ENCODE assay signal across 10 mouse cellular contexts in genomic region chr10:82697305-82697898, GRCm38 (mm10). TPM values are rescaled to one million over a fixed set of nuclear protein-coding genes. Genes with fewer than 3 reads are reported as not detected.
A peak's percentile ranks its signal among the peaks of the same experiment; 100 is the strongest.
DNase-seq lines count a peak whose midpoint lies in the region; ATAC-seq and TF ChIP-seq lines count a peak whose summit lies in the region.
"Had no signal": no experiment of that assay in that cellular context is flagged by ENCODE, and none has a peak within 500 bp of the region (broad histone marks: within the 10 kb centered on the region; RNA-seq: fewer than 3 reads in every experiment).

No protein-coding gene starts in this region.

- H3K4me1 ChIP-seq in forebrain, postnatal 0 days (ENCODE audit: insufficient read depth) = peaks cover 11% of the 10 kb centered on the region
- H3K4me1 ChIP-seq in forebrain, embryonic 10.5 days = peaks cover 27% of the 10 kb centered on the region
- peaks cover 10% of the 10 kb centered on the region for H3K4me1 ChIP-seq in lung, embryonic 16.5 days (replicated peaks; ENCODE audit: control insufficient read depth, insufficient read depth, low read length)
- peaks cover 17% of the 10 kb centered on the region for H3K4me1 ChIP-seq in midbrain, embryonic 10.5 days

- H3K9ac ChIP-seq in forebrain, postnatal 0 days = no peak overlapping the region; the same call in 1 of the 2 replicates
- H3K9ac ChIP-seq in lung, embryonic 16.5 days (ENCODE audit: low read length) = no peak overlapping the region
- H3K9ac ChIP-seq: intestine, embryonic 15.5 days; liver, embryonic 14.5 days had no signal

- 82% methylated on average over 3 of the region's 3 CpGs for WGBS in forebrain, postnatal 0 days
- 84% methylated on average over 3 of the region's 3 CpGs for WGBS in forebrain, embryonic 10.5 days
- 69% methylated on average over 3 of the region's 3 CpGs for WGBS in lung, embryonic 16.5 days
- WGBS in midbrain, embryonic 10.5 days = 88% methylated on average over 3 of the region's 3 CpGs

- H3K36me3 ChIP-seq in forebrain, postnatal 0 days (ENCODE audit: insufficient read depth) = peaks cover 7% of the 10 kb centered on the region; the same call in 1 of the 2 replicates
- peaks cover 10% of the 10 kb centered on the region for H3K36me3 ChIP-seq in forebrain, embryonic 10.5 days (replicated peaks)
- H3K36me3 ChIP-seq in lung, embryonic 16.5 days (ENCODE audit: control insufficient read depth, insufficient read depth, low read length) = peaks cover 5% of the 10 kb centered on the region; the same call in 1 of the 2 replicates
- peaks cover 10% of the 10 kb centered on the region; the same call in 1 of the 2 replicates for H3K36me3 ChIP-seq in midbrain, embryonic 10.5 days
- H3K36me3 ChIP-seq: intestine, embryonic 15.5 days had no signal

- ATAC-seq in forebrain, postnatal 0 days = peak; percentile 19; the same call in 1 of the 2 replicates
- peak; percentile 17; the same call in 1 of the 2 replicates for ATAC-seq in lung, embryonic 16.5 days (ENCODE audit: low read depth)
- ATAC-seq: intestine, embryonic 15.5 days had no signal

- H3K27ac ChIP-seq in forebrain, postnatal 0 days (ENCODE audit: low read depth, low read length) = no peak overlapping the region
- no peak overlapping the region for H3K27ac ChIP-seq in forebrain, embryonic 10.5 days
- no peak overlapping the region for H3K27ac ChIP-seq in lung, embryonic 16.5 days (ENCODE audit: low read length)
- no peak overlapping the region for H3K27ac ChIP-seq in midbrain, embryonic 10.5 days (replicated peaks)
- H3K27ac ChIP-seq: intestine, embryonic 15.5 days; liver, embryonic 14.5 days had no signal

- no peak for TF ChIP-seq CTCF in forebrain, postnatal 0 days (IDR thresholded peaks at IDR 0.05; ENCODE audit: low read depth)

- H3K27me3 ChIP-seq in forebrain, postnatal 0 days (ENCODE audit: insufficient read depth, low read length) = no peaks in the 10 kb centered on the region
- H3K27me3 ChIP-seq in forebrain, embryonic 10.5 days (ENCODE audit: poor library complexity, severe bottlenecking) = no peaks in the 10 kb centered on the region
- no peaks in the 10 kb centered on the region for H3K27me3 ChIP-seq in lung, embryonic 16.5 days (ENCODE audit: control insufficient read depth, insufficient read depth, low read depth, low read length)
- no peaks in the 10 kb centered on the region for H3K27me3 ChIP-seq in midbrain, embryonic 10.5 days (ENCODE audit: low read depth, poor library complexity, severe bottlenecking)
- H3K27me3 ChIP-seq: intestine, embryonic 15.5 days had no signal

- no peak overlapping the region for H3K4me3 ChIP-seq in forebrain, postnatal 0 days (ENCODE audit: low read depth, low read length)
- no peak overlapping the region for H3K4me3 ChIP-seq in forebrain, embryonic 10.5 days
- H3K4me3 ChIP-seq in lung, embryonic 16.5 days (ENCODE audit: low read length) = no peak overlapping the region
- H3K4me3 ChIP-seq in midbrain, embryonic 10.5 days = no peak overlapping the region
- H3K4me3 ChIP-seq: intestine, embryonic 15.5 days had no signal

- no peak overlapping the region for H3K4me2 ChIP-seq in forebrain, postnatal 0 days (ENCODE audit: low read depth)
- H3K4me2 ChIP-seq in lung, embryonic 16.5 days (ENCODE audit: low read depth, low read length) = no peak overlapping the region
- H3K4me2 ChIP-seq: intestine, embryonic 15.5 days had no signal

- DNase-seq in forebrain, postnatal 0 days = peak; percentile 3
- no peak for DNase-seq in forebrain, embryonic 10.5 days (ENCODE audit: extremely low spot score, low spot score)
- peak; percentile 31 for DNase-seq in thymus, postnatal 0 days (ENCODE audit: low spot score)
- DNase-seq in thymus, postnatal 10 days (ENCODE audit: low spot score in 2 of 2) = no peak
- no peak for DNase-seq in c-Kit-positive CD71-positive TER-119-positive erythroid progenitor cells, embryonic 14.5 days (ENCODE audit: low spot score)
- no peak for DNase-seq in ovary, postnatal 14 days (ENCODE audit: low spot score)
- no peak for DNase-seq in midbrain, embryonic 10.5 days (ENCODE audit: low spot score)

- H3K9me3 ChIP-seq in forebrain, postnatal 0 days (ENCODE audit: low read length) = no peaks in the 10 kb centered on the region
- no peaks in the 10 kb centered on the region for H3K9me3 ChIP-seq in forebrain, embryonic 10.5 days
- H3K9me3 ChIP-seq in lung, embryonic 16.5 days (ENCODE audit: control insufficient read depth, low read length) = no peaks in the 10 kb centered on the region
- no peaks in the 10 kb centered on the region for H3K9me3 ChIP-seq in midbrain, embryonic 10.5 days (replicated peaks)
- H3K9me3 ChIP-seq: intestine, embryonic 15.5 days had no signal

RNA-seq across cellular contexts. Expression of gene Hcfc2, which starts 1.4 kb away (rescaled TPM):
- total RNA-seq in forebrain, postnatal 0 days (2014; rRNA removed) = 31.2 and 31.5 TPM in 2 replicates
- 21.5 and 31.1 TPM in 2 replicates for polyA plus RNA-seq in forebrain, postnatal 0 days (2015; fragmentation: Nextera tagmentation; extraction: Ambion mirVana)
- 22.7 and 24.8 TPM in 2 replicates for polyA plus RNA-seq in forebrain, embryonic 10.5 days (2016; fragmentation: Nextera tagmentation; extraction: Ambion mirVana)
- polyA plus RNA-seq in thymus, postnatal 0 days (2015; fragmentation: Nextera tagmentation; extraction: Ambion mirVana) = 32.1 and 34.0 TPM in 2 replicates
- 30.9 and 42.0 TPM in 2 replicates for polyA plus RNA-seq in lung, embryonic 16.5 days (2015; fragmentation: Nextera tagmentation; extraction: Ambion mirVana)
- polyA plus RNA-seq in midbrain, embryonic 10.5 days (2016; fragmentation: Nextera tagmentation; extraction: Ambion mirVana) = 25.6 and 27.2 TPM in 2 replicates

RNA-seq across cellular contexts. Expression of gene Glt8d2, which starts 7.0 kb away (rescaled TPM):
- 1.9 and 3.0 TPM in 2 replicates for total RNA-seq in forebrain, postnatal 0 days (2014; rRNA removed)
- polyA plus RNA-seq in forebrain, postnatal 0 days (2015; fragmentation: Nextera tagmentation; extraction: Ambion mirVana) = 1.9 and 2.4 TPM in 2 replicates
- polyA plus RNA-seq in forebrain, embryonic 10.5 days (2016; fragmentation: Nextera tagmentation; extraction: Ambion mirVana) = 1.00 and 1.3 TPM in 2 replicates
- polyA plus RNA-seq in thymus, postnatal 0 days (2015; fragmentation: Nextera tagmentation; extraction: Ambion mirVana) = 3.7 and 3.8 TPM in 2 replicates
- 4.3 TPM in 2 replicates for polyA plus RNA-seq in lung, embryonic 16.5 days (2015; fragmentation: Nextera tagmentation; extraction: Ambion mirVana)
- 2.2 and 2.3 TPM in 2 replicates for polyA plus RNA-seq in midbrain, embryonic 10.5 days (2016; fragmentation: Nextera tagmentation; extraction: Ambion mirVana)

Comparison
In these comparisons a context has a peak if more than half of its experiments do, and no peak if none do; other contexts are left out.
1. DNase-seq: peak in forebrain, postnatal 0 days (single experiment) and thymus, postnatal 0 days (single experiment); none in forebrain, embryonic 10.5 days (single experiment), thymus, postnatal 10 days (0 of 2), c-Kit-positive CD71-positive TER-119-positive erythroid progenitor cells, embryonic 14.5 days (single experiment), ovary, postnatal 14 days (single experiment) and midbrain, embryonic 10.5 days (single experiment).